ENCODE assay signal across 1 mouse cellular context in genomic region chr12:84459845-84460244, GRCm38 (mm10).
TF ChIP-seq lines count a peak whose summit lies in the region.

No protein-coding gene starts in this region.

TF ChIP-seq in CH12.LX, 34 proteins besides CTCF, POLR2A, EP300 and RAD21:
- TF ChIP-seq SMC3 (IDR thresholded peaks at IDR 0.05; ENCODE audit: low read depth, low read length) (0 out of 2 replicates have a peak, but pooled peaks have one; percentile 19), TCF12 (IDR thresholded peaks at IDR 0.05; ENCODE audit: low read depth, low read length) (no peak), TBP (conservative IDR thresholded peaks at IDR 0.05; ENCODE audit: low read depth, low read length) (no peak), CHD2 (IDR thresholded peaks at IDR 0.05; ENCODE audit: low read length) (no peak)
